16 mouse cellular contexts compared by ENCODE assay signal in the genomic region with DNA sequence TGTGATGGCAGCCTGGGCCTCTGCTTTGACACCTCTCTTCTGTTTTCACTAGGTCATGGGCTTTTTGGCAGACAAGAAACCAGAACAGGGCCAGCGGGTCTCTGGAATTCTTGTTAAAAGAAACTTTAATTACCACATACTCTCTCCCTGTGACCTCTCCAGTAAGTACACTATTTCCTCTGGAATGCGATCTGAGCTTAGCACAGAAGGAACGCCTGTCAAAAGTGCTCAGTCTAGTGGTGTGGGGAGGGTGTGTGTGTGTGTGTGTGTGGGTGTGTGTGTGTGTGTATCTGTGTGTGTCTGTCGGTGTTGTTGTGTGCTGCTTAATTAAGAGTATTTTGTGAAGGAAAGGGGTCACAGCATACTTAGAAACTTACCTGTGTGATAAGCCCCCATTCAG.
"Had no signal": no experiment of that assay in that cellular context is flagged by ENCODE, and none has a peak within 500 bp of the region (broad histone marks: within the 10 kb centered on the region; RNA-seq: fewer than 3 reads in every experiment).

No protein-coding gene starts in this region.

- H3K27me3 ChIP-seq: kidney, embryonic 15.5 days; liver, embryonic 12.5 days; liver, embryonic 15.5 days; lung, embryonic 15.5 days had no signal

- H3K4me3 ChIP-seq: kidney, embryonic 15.5 days; layer of hippocampus, adult 2 months; liver, embryonic 12.5 days; liver, embryonic 15.5 days; lung, embryonic 15.5 days had no signal

- H3K4me2 ChIP-seq: kidney, embryonic 15.5 days; liver, embryonic 12.5 days; liver, embryonic 15.5 days; lung, embryonic 15.5 days had no signal

- ATAC-seq: liver, embryonic 12.5 days had no signal

- H3K4me1 ChIP-seq: kidney, embryonic 15.5 days; lung, embryonic 15.5 days had no signal

- H3K9me3 ChIP-seq: kidney, embryonic 15.5 days; liver, embryonic 12.5 days; liver, embryonic 15.5 days; lung, embryonic 15.5 days had no signal

- H3K9ac ChIP-seq: kidney, embryonic 15.5 days; liver, embryonic 12.5 days; liver, embryonic 15.5 days; lung, embryonic 15.5 days had no signal

- DNase-seq: kidney, adult 11 months; kidney, adult 8-10 months; kidney, postnatal 14 days; layer of hippocampus, adult 9-11 months; liver; lung, adult 18-20 months; midbrain, embryonic 14.5 days; thymus, adult 18-20 months; thymus, postnatal 14 days; thymus, postnatal 4 days had no signal

- H3K27ac ChIP-seq: kidney, embryonic 15.5 days; layer of hippocampus, adult 2 months; liver, embryonic 12.5 days; liver, embryonic 15.5 days; lung, embryonic 15.5 days; macrophage had no signal
